Mouse (Mus musculus) urinary bladder, postnatal 4 days (tissue): ENCODE results near the gene Vmn2r7.
A peak's percentile ranks its signal among the peaks of the same experiment; 100 is the strongest.
"Not testable (repeated sequence)": the region's sequence is repeated elsewhere in the genome, so short reads cannot be mapped to it uniquely, and the experiment has no call there.

Experiments
- DNase-seq, 2 experiments: peaks; one replicate each; pipeline ENCODE4 v3.0.0; 2021 to 2022; ENCODE audit warnings: low spot score in 2 of 2

Vmn2r7 gene

GRCm38 (mm10) chr3:64844665-64845064 lies at the start of gene Vmn2r7:
TSS of gene Vmn2r7 (minus strand) at chr3:64844765.
- DNase-seq = not testable (repeated sequence)

- no peak for DNase-seq
Observed at GRCm38 (mm10) chr3:64889725-64890124, 45.2 kb upstream of the Vmn2r7 start.

- no peak for DNase-seq
Observed at GRCm38 (mm10) chr3:64878199-64878977, 33.8 kb upstream of the Vmn2r7 start.

- no peak for DNase-seq
Observed at GRCm38 (mm10) chr3:64876669-64877068, 32.1 kb upstream of the Vmn2r7 start.

GRCm38 (mm10) chr3:64842881-64843280 lies 1.7 kb downstream of the Vmn2r7 start:
- DNase-seq = no peak

GRCm38 (mm10) chr3:64842299-64842698 lies 2.3 kb downstream of the Vmn2r7 start:
- peak in 1 of 2 experiments; percentile 19 for DNase-seq

GRCm38 (mm10) chr3:64831134-64831533 lies 13.4 kb downstream of the Vmn2r7 start:
- no peak for DNase-seq

- no peak for DNase-seq
Observed at GRCm38 (mm10) chr3:64791245-64791591, 53.3 kb downstream of the Vmn2r7 start.

- peak in 1 of 2 experiments; percentile 26 for DNase-seq
Observed at GRCm38 (mm10) chr3:64790509-64791244, 53.9 kb downstream of the Vmn2r7 start.

GRCm38 (mm10) chr3:64782901-64783300 lies 61.7 kb downstream of the Vmn2r7 start:
- no peak for DNase-seq

- no peak for DNase-seq
Observed at GRCm38 (mm10) chr3:64772132-64772531, 72.4 kb downstream of the Vmn2r7 start.

- no peak for DNase-seq
Observed at GRCm38 (mm10) chr3:64756145-64756544, 88.4 kb downstream of the Vmn2r7 start.

- not testable (repeated sequence) for DNase-seq
Observed at GRCm38 (mm10) chr3:64727187-64727970, 117.2 kb downstream of the Vmn2r7 start.

GRCm38 (mm10) chr3:64725736-64726135 lies 118.8 kb downstream of the Vmn2r7 start:
- not testable (repeated sequence) for DNase-seq

GRCm38 (mm10) chr3:64676069-64676468 lies 168.5 kb downstream of the Vmn2r7 start:
- not testable (repeated sequence) for DNase-seq
